Mouse (Mus musculus) spleen, adult 2 months (tissue): ENCODE measurements around the gene Cdk15.

Experiments used
- CTCF ChIP-seq: fragments of 200-500 bp; IDR thresholded peaks from 2 replicates; pipeline ENCODE4 v1.5.1; 2011; ENCODE audit warnings: mild to moderate bottlenecking, inconsistent platforms; ENCODE audit not compliant: insufficient read depth, insufficient read length, insufficient replicate concordance; ENCODE audit errors: extremely low read depth
- POLR2A ChIP-seq: fragments of 200-500 bp; IDR thresholded peaks from 2 replicates; pipeline ENCODE4 v1.6.1; 2011; ENCODE audit warnings: low read depth, low read length, inconsistent platforms

DNA sequence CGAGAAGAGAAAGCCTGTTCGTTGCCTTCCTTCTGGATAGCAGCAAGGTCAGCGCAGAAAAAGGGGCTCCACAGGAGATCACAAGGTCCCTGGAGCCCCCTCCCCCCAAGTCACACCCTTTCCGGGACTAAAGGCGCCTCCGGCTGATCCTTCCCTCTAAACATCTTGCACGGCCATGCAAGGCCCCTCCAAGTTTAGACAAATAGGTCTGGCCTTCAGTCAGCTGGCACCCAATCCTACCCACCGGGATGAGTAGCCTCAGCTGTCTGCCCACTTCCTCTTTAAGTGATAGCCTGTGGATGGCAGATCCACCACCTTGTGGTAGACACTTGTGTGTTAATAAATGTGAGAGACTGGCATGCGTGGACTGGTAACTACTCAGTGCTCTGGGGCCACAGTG lies 120.6 kb downstream of the Cdk15 start:
- TF ChIP-seq CTCF = no peak
- no peak for TF ChIP-seq POLR2A
